Mouse (Mus musculus) forebrain, embryonic 14.5 days (tissue): ENCODE results near the gene Mcrs1. TPM values are rescaled to one million over a fixed set of nuclear protein-coding genes. Genes with fewer than 3 reads are reported as not detected.

Experiments used
- ATAC-seq: fragments of 200-750 bp; cut with Nextera tagmentation; 2 replicates; pipeline ENCODE4 v1.8.0; 2017; ENCODE audit warnings: mild to moderate bottlenecking, moderate library complexity
- DNase-seq: peaks from one replicate; pipeline ENCODE4 v3.0.0-alpha.2; 2015; ENCODE audit warnings: low spot score
- H3K27ac ChIP-seq: fragments of 300-500 bp; sonication (generic); 2 replicates; pipeline ENCODE4 v1.5.1; 2014; ENCODE audit warnings: low read depth, mild to moderate bottlenecking, control low read depth, low read length, moderate library complexity
- H3K27me3 ChIP-seq: fragments of 300-500 bp; sonication (generic); replicated peaks from 2 replicates; pipeline ENCODE4 v1.6.1; 2014; ENCODE audit warnings: low read length, control low read depth, mixed read lengths; ENCODE audit not compliant: control insufficient read depth, insufficient read depth
- H3K36me3 ChIP-seq: fragments of 300-500 bp; sonication (generic); 2 replicates; pipeline ENCODE4 v1.6.1; 2014; ENCODE audit warnings: low read length, control low read depth; ENCODE audit not compliant: control insufficient read depth, insufficient read depth
- H3K4me1 ChIP-seq: fragments of 300-500 bp; sonication (generic); 2 replicates; pipeline ENCODE4 v1.6.1; 2014; ENCODE audit warnings: antibody characterized with exemption, low read length, control low read depth; ENCODE audit not compliant: control insufficient read depth, insufficient read depth
- H3K4me2 ChIP-seq: fragments of 300-500 bp; sonication (generic); 2 replicates; pipeline ENCODE4 v1.6.1; 2014; ENCODE audit warnings: mild to moderate bottlenecking, control low read depth, low read length
- H3K4me3 ChIP-seq: fragments of 300-500 bp; sonication (generic); 2 replicates; pipeline ENCODE4 v1.5.1; 2014; ENCODE audit warnings: low read depth, low read length, control low read depth
- H3K9ac ChIP-seq: fragments of 300-500 bp; sonication (generic); 2 replicates; pipeline ENCODE4 v1.6.1; 2014; ENCODE audit warnings: mild to moderate bottlenecking, low read length, control low read depth, moderate library complexity
- H3K9me3 ChIP-seq: fragments of 300-500 bp; sonication (generic); replicated peaks from 2 replicates; pipeline ENCODE4 v1.6.1; 2016; ENCODE audit warnings: low read length, control low read depth, mixed read lengths; ENCODE audit not compliant: control insufficient read depth
- WGBS: fragments of 180-500 bp; shearing (Covaris S2); extraction: QIAGEN DNeasy Blood & Tissue Kit; methylation state at CpG from one replicate; pipeline ENCODE4 v1.1.7; 2014; 5-methylcytosine and 5-hydroxymethylcytosine counted together
- polyA plus RNA-seq: library from polyadenylated mRNA; unstranded; fragments of >200 nt; fragmentation: Nextera tagmentation; extraction: Ambion mirVana; gene quantifications from 2 replicates; pipeline ENCODE4 v1.2.1, GENCODE M21; 2014

The Mcrs1 gene
- polyA plus RNA-seq, 1 experiment from 2014 or later, result 247 TPM

DNA sequence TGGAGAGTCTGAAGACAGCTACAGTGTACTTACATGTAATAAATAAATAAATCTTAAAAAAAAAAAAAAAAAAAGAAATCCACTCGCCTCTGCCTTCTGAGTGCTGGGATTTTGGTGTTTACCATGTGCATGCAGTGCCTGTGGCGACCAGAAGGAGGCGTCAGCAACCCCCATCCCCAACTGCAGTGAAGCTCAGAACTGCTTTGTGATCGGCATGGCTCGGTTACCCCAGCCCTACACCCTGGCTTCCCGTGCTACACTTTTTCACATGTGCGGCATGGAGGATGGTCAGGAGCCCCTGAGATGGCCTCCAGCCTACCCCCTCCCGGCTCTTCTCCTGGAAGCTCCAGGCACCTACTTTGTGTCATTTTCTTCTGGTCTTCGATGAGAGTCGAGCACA, 31.7 kb upstream of the Mcrs1 start:
- no peak overlapping the region for H3K4me3 ChIP-seq
- WGBS, result 66% methylated on average over 10 of the region's 10 CpGs
- H3K9me3 ChIP-seq, result no peaks in the 10 kb centered on the region
- ATAC-seq (no peak), DNase-seq (no peak)
- no peaks in the 10 kb centered on the region for H3K27me3 ChIP-seq
- H3K4me1 ChIP-seq, result no peaks in the 10 kb centered on the region
- H3K27ac ChIP-seq, result no peak overlapping the region
- H3K9ac ChIP-seq, result no peak overlapping the region
- H3K4me2 ChIP-seq, result no peak overlapping the region
- no peaks in the 10 kb centered on the region for H3K36me3 ChIP-seq

DNA sequence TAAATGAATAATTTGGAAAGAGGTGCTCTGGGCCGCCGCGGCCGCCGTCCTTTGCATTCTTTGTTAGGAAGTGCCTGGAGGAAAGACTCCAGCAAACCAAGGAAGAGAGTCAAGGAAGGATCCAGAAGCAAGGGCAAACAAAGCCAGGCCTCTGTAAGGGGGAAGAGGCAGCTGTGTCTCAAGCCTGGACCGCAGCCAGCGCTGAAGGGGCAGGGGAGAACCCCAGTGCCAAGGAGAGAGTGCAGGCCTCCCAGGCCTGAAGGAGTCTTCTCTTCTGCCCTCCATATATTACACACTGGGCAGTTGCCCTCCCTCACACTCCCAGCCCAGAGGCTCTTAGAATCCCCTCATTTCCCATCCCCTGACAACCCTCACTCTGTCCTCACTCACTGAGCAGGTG, 26.5 kb upstream of the Mcrs1 start:
- Histone ChIP-seq H3K9ac (no peak overlapping the region), H3K27ac (no peak overlapping the region), H3K27me3 (no peaks in the 10 kb centered on the region), H3K36me3 (no peaks in the 10 kb centered on the region), H3K4me2 (no peak overlapping the region), H3K4me1 (no peaks in the 10 kb centered on the region), H3K9me3 (no peaks in the 10 kb centered on the region), H3K4me3 (no peak overlapping the region)
- ATAC-seq (no peak), DNase-seq (no peak)
- WGBS, result 82% methylated on average over 7 of the region's 7 CpGs

DNA sequence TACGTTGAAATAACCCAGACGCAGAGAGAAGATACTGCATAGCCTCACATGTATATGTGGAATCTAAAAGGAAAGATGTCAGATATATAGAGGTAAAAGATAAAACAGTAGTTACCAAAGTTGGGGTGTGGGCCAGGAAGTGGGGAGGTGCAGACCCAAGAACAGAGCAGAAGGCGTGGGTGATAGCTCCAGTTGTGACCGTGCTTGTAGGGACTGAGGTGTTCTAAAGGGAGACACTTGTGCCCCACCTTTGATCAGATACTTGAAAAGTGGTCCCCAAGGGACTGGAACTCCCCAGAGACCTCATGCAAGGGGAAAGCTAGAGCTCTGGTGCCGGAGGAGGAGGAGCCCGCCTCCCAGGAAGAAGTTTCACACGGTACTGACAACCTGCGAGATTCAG, 24.3 kb upstream of the Mcrs1 start:
- H3K4me1 ChIP-seq, result 0 out of 2 replicates have a peak, but pooled peaks cover 2% of the 10 kb centered on the region
- 88% methylated on average over 8 of the region's 8 CpGs for WGBS
- H3K4me2 ChIP-seq, result no peak overlapping the region
- no peak overlapping the region for H3K4me3 ChIP-seq
- H3K36me3 ChIP-seq, result no peaks in the 10 kb centered on the region
- no peaks in the 10 kb centered on the region for H3K27me3 ChIP-seq
- no peak overlapping the region for H3K9ac ChIP-seq
- ATAC-seq, result no peak
- no peaks in the 10 kb centered on the region for H3K9me3 ChIP-seq
- DNase-seq, result no peak
- H3K27ac ChIP-seq, result no peak overlapping the region

DNA sequence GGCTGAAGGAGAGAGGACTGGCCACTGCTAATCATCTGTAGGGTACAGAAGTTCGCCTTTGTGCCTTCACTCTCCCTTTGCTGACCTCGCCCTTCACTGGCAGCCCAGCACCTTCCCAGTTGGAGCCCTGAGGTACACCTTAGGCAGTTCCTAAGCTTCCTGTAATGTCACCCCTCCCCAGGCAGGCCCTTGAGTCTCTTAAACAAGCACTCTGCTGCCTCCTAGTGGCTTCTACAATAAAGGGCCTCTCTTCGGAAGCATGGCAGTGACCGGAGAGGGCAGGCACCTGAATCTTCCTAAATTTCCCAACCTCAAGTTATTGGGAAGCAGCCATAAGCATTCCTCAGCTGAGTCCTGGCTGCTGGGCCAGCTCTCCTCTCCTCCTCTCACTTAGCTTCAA, 13.9 kb upstream of the Mcrs1 start:
- 21% methylated on average over 4 of the region's 4 CpGs for WGBS

DNA sequence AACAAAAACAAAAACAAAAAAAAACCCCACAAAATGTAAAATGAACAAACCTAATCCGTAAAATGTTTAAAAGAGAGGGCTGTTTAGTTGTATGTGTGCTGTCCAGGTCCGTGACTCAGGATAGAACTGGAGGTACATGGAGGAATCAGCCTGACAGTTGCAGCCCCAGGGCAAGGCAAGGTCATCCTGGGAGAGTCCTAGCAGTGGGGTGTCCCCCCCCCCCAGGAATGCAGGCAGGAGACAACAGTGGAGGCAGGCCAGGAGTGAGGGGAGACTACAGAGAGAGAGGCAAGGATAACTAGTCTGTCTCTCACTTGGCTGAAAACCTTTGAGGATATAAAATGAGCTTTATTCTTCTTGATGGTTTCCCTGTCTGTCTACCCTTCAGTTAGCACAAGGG, 12.6 kb upstream of the Mcrs1 start:
- Histone ChIP-seq H3K9me3 (no peaks in the 10 kb centered on the region), H3K4me2 (no peak overlapping the region), H3K4me3 (no peak overlapping the region), H3K4me1 (no peaks in the 10 kb centered on the region), H3K27ac (no peak overlapping the region), H3K27me3 (no peaks in the 10 kb centered on the region), H3K9ac (no peak overlapping the region), H3K36me3 (no peaks in the 10 kb centered on the region)
- 71% methylated on average over 2 of the region's 2 CpGs for WGBS
- DNase-seq (no peak), ATAC-seq (no peak)

More for the DNA sequence above, 13.9 kb upstream of the Mcrs1 start:
- DNase-seq (peak; percentile 91), ATAC-seq (peak; percentile 42; the same call in 1 of the 2 replicates)
- Histone ChIP-seq H3K36me3 (no peaks in the 10 kb centered on the region), H3K27me3 (no peaks in the 10 kb centered on the region), H3K27ac (no peak overlapping the region), H3K9ac (no peak overlapping the region), H3K9me3 (no peaks in the 10 kb centered on the region), H3K4me1 (no peaks in the 10 kb centered on the region), H3K4me3 (no peak overlapping the region), H3K4me2 (no peak overlapping the region)

DNA sequence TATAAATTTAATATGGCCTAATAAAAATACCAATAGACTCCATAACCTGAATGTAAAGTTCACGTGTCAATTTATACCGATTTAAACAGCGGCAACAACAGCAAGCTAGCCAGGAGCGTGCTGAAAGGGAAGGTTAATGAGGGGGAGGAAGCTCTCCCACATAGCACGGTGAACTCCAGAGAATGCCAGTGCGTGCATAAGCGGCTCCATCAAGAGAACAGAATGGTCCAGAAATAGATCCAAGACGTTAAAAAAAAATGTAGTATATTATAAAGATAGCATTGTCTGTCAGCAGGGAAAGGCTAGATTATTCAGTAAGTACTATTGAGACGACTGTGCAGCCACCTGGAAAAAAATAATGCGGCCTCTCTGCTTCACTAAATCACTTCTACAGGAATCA, 10.9 kb upstream of the Mcrs1 start:
- 36% methylated on average over 10 of the region's 10 CpGs for WGBS
- ATAC-seq (no peak), DNase-seq (no peak)
- Histone ChIP-seq H3K36me3 (no peaks in the 10 kb centered on the region), H3K4me2 (no peak overlapping the region), H3K9me3 (no peaks in the 10 kb centered on the region), H3K27ac (no peak overlapping the region), H3K4me3 (no peak overlapping the region), H3K27me3 (no peaks in the 10 kb centered on the region), H3K4me1 (no peaks in the 10 kb centered on the region), H3K9ac (no peak overlapping the region)

DNA sequence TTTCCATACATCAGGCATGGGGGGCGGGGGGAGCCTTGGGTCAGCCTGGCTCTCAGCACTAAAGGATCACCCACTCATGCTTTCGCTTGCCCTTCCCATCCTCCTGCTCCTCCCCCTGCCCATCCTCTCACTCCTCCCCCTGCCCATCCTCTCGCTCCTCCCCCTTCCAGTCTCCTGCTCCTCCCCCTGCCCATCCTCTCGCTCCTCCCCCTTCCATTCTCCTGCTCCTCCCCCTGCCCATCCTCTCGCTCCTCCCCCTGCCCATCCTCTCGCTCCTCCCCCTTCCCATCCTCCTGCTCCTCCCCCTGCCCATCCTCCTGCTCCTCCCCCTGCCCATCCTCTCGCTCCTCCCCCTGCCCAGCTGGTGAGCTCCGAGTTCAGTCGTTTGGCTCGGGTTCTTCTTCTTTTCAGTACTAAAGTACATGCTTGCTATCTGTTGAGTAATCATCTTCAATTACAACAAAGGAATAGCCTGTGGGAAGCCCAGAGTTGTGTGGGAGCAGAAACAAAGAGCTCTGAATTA, 8.0 kb upstream of the Mcrs1 start:
- WGBS, result under 1% methylated on average over 8 of the region's 10 CpGs

DNA sequence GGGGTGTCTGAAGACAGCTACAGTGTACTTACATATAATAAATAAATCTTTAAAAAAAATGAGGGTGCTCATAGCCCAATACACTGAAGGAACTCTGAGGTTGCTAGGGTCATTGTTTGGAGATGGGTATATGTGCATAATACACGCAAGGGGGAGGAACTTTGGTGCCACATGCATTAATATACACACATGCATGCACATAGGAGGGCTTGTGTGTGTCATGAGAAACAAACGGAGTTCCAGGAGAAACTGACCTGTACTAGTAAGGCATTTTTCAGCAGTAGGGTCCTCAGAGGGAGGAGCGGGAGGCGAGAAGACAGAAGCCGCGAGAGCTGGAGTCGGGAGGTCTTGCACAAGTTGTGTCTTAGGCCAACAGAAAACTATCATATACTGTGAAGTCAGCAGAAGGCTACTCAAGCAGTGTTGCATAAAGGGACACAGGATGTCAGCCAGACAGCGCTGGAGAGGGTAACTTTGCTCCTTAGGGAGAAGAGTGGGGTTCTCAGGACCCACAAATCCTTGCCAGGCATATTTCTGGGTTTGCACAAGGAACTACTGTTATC, 7.5 kb upstream of the Mcrs1 start:
- Histone ChIP-seq H3K27ac (no peak overlapping the region), H3K36me3 (no peaks in the 10 kb centered on the region), H3K9me3 (no peaks in the 10 kb centered on the region), H3K9ac (no peak overlapping the region), H3K4me1 (no peaks in the 10 kb centered on the region), H3K4me3 (no peak overlapping the region), H3K4me2 (peak overlapping the region; percentile 39; the same call in 1 of the 2 replicates), H3K27me3 (no peaks in the 10 kb centered on the region)
- ATAC-seq (peak; percentile 44), DNase-seq (no peak)
- WGBS, result 70% methylated on average over 8 of the region's 8 CpGs

More for the DNA sequence above, 8.0 kb upstream of the Mcrs1 start:
- Histone ChIP-seq H3K9me3 (no peaks in the 10 kb centered on the region), H3K36me3 (no peaks in the 10 kb centered on the region), H3K4me3 (no peak overlapping the region), H3K9ac (no peak overlapping the region), H3K27me3 (no peaks in the 10 kb centered on the region), H3K27ac (no peak overlapping the region), H3K4me1 (no peaks in the 10 kb centered on the region), H3K4me2 (peak overlapping the region; percentile 39)
- ATAC-seq (0 out of 2 replicates have a peak, but pooled peaks have one; percentile 26), DNase-seq (peak; percentile 68)

DNA sequence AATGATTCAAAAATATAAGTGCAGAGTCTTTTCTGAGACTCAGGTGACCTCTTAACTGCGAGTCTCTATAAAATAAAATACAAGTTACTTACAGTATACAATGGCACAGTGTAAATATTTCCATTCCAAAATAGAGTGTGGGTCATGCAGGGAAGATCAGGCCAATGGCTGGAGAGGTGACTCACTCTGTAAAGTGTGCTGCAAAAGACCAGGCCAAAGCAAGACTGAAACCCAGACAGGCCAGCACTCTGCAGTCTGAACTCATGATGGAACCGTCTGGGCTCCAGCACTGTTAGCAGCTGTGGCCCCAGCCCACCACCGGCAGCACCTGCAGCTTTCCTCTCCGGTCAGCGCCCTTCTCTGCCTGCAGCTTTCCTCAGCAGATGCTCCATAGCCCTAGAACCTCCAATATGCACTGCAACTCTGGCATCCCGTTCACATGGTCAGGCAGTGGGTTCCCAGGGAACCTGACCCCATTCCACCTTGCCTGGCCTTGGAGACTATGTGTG, 3.5 kb upstream of the Mcrs1 start:
- Histone ChIP-seq H3K4me2 (no peak overlapping the region), H3K27ac (no peak overlapping the region), H3K27me3 (no peaks in the 10 kb centered on the region), H3K9me3 (no peaks in the 10 kb centered on the region), H3K36me3 (no peaks in the 10 kb centered on the region), H3K4me1 (no peaks in the 10 kb centered on the region; the same call in 1 of the 2 replicates), H3K9ac (no peak overlapping the region), H3K4me3 (no peak overlapping the region)
- DNase-seq (no peak), ATAC-seq (no peak)
- WGBS, result 92% methylated on average over 6 of the region's 6 CpGs
